Mouse (Mus musculus): ENCODE data around the gene Birc7. TPM values are rescaled to one million over a fixed set of nuclear protein-coding genes. Genes with fewer than 3 reads are reported as not detected.

Gene Birc7
- polyA plus RNA-seq, 1 experiment from 2014 or later: 0.15 TPM

GRCm38 (mm10) chr2:180922739-180923138 is 6.1 kb upstream of the Birc7 start:
- Histone ChIP-seq H3K4me2 (ENCODE audit: low read depth, low read length) (no peak overlapping the region), H3K9ac (replicated peaks; ENCODE audit: low read depth, low read length) (no peak overlapping the region), H3K9me3 (ENCODE audit: control insufficient read depth, low read length) (no peaks in the 10 kb centered on the region), H3K4me3 (ENCODE audit: low read depth, low read length) (no peak overlapping the region), H3K27me3 (ENCODE audit: control insufficient read depth, insufficient read depth, low read length) (no peaks in the 10 kb centered on the region), H3K36me3 (ENCODE audit: control insufficient read depth, insufficient read depth, low read length) (0 out of 2 replicates have a peak, but pooled peaks cover 2% of the 10 kb centered on the region), H3K4me1 (ENCODE audit: control insufficient read depth, insufficient read depth, low read length) (peaks cover 7% of the 10 kb centered on the region), H3K27ac (ENCODE audit: low read depth, low read length) (no peak overlapping the region)
- 93% methylated on average over 6 of the region's 6 CpGs for WGBS
- ATAC-seq (ENCODE audit: low read depth): no peak

GRCm38 (mm10) chr2:180925176-180925575 is 3.6 kb upstream of the Birc7 start:
- H3K4me1 ChIP-seq (ENCODE audit: control insufficient read depth, insufficient read depth, low read length): no peaks in the 10 kb centered on the region
- no peak overlapping the region for H3K27ac ChIP-seq (ENCODE audit: low read depth, low read length)
- no peak overlapping the region for H3K4me3 ChIP-seq (ENCODE audit: low read depth, low read length)
- ATAC-seq (ENCODE audit: low read depth): no peak
- no peak overlapping the region for H3K9ac ChIP-seq (replicated peaks; ENCODE audit: low read depth, low read length)
- no peak overlapping the region for H3K4me2 ChIP-seq (ENCODE audit: low read depth, low read length)
- no peaks in the 10 kb centered on the region for H3K9me3 ChIP-seq (ENCODE audit: control insufficient read depth, low read length)
- H3K36me3 ChIP-seq (ENCODE audit: control insufficient read depth, insufficient read depth, low read length): no peaks in the 10 kb centered on the region
- H3K27me3 ChIP-seq (ENCODE audit: control insufficient read depth, insufficient read depth, low read length): no peaks in the 10 kb centered on the region
- WGBS: 7% methylated on average over 4 of the region's 4 CpGs

DNA sequence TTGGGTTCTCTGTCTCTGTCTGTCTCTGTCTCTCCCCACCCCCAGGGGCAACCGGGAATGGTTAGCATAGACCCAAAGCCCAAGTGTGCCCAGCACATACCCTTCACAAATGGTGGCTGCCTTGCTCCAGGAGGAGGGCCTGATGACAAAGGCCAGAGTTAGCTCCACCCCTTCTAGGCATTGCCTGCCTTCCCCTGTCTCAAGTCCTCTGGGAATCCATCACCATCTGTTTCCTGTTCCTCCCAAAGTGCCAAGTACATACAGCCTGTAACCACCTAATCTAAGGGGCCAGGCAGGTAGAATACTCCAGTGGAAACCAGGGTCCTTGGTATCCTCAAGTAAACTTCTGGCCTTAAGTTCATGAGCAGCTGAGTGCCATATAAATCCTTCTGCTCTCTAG is 3.6 kb downstream of the Birc7 start:
- H3K4me3 ChIP-seq (ENCODE audit: low read depth, low read length): no peak overlapping the region
- no peak overlapping the region for H3K27ac ChIP-seq (ENCODE audit: low read depth, low read length)
- no peaks in the 10 kb centered on the region for H3K4me1 ChIP-seq (ENCODE audit: control insufficient read depth, insufficient read depth, low read length)
- H3K36me3 ChIP-seq (ENCODE audit: control insufficient read depth, insufficient read depth, low read length): no peaks in the 10 kb centered on the region
- no peak overlapping the region for H3K4me2 ChIP-seq (ENCODE audit: low read depth, low read length)
- WGBS: 80% methylated on average over 1 of the region's 1 CpGs
- no peak for ATAC-seq (ENCODE audit: low read depth)
- H3K9ac ChIP-seq (replicated peaks; ENCODE audit: low read depth, low read length): no peak overlapping the region
- H3K9me3 ChIP-seq (ENCODE audit: control insufficient read depth, low read length): no peaks in the 10 kb centered on the region
- H3K27me3 ChIP-seq (ENCODE audit: control insufficient read depth, insufficient read depth, low read length): no peaks in the 10 kb centered on the region

DNA sequence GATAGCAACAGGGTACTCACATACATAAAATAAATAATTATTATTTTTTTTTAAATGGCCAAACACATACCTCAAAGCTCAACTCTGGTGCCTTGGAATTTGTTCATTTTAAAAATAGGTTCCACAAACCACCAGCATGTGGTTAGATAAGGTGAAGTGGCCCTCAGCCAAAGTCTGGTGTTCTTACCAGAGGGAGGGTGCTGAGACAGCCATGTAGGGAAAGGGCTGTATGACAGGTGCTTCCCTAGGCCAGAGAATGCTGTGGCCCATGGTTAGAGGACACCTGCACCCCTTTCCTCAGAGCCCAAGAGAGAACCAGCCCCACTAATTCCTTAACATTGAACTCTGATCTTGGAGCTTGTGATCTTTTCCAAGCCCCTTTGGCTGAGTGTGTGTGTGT is 11.4 kb downstream of the Birc7 start:
- Histone ChIP-seq H3K9me3 (ENCODE audit: control insufficient read depth, low read length) (no peaks in the 10 kb centered on the region), H3K36me3 (ENCODE audit: control insufficient read depth, insufficient read depth, low read length) (0 out of 2 replicates have a peak, but pooled peaks cover 7% of the 10 kb centered on the region), H3K4me3 (ENCODE audit: low read depth, low read length) (no peak overlapping the region), H3K27me3 (ENCODE audit: control insufficient read depth, insufficient read depth, low read length) (no peaks in the 10 kb centered on the region), H3K9ac (replicated peaks; ENCODE audit: low read depth, low read length) (no peak overlapping the region), H3K27ac (ENCODE audit: low read depth, low read length) (no peak overlapping the region), H3K4me2 (ENCODE audit: low read depth, low read length) (no peak overlapping the region), H3K4me1 (ENCODE audit: control insufficient read depth, insufficient read depth, low read length) (no peaks in the 10 kb centered on the region)
- no peak for ATAC-seq (ENCODE audit: low read depth)

- no peak overlapping the region for H3K4me2 ChIP-seq (ENCODE audit: low read depth, low read length)
- H3K9me3 ChIP-seq (ENCODE audit: control insufficient read depth, low read length): no peaks in the 10 kb centered on the region
- H3K27me3 ChIP-seq (ENCODE audit: control insufficient read depth, insufficient read depth, low read length): no peaks in the 10 kb centered on the region
- ATAC-seq (ENCODE audit: low read depth): peak; percentile 41; the same call in 1 of the 2 replicates
- peak overlapping the region; percentile 2; the same call in 1 of the 2 replicates for H3K27ac ChIP-seq (ENCODE audit: low read depth, low read length)
- H3K4me1 ChIP-seq (ENCODE audit: control insufficient read depth, insufficient read depth, low read length): no peaks in the 10 kb centered on the region
- H3K4me3 ChIP-seq (ENCODE audit: low read depth, low read length): no peak overlapping the region
- H3K36me3 ChIP-seq (ENCODE audit: control insufficient read depth, insufficient read depth, low read length): 0 out of 2 replicates have a peak, but pooled peaks cover 7% of the 10 kb centered on the region
- no peak overlapping the region for H3K9ac ChIP-seq (replicated peaks; ENCODE audit: low read depth, low read length)
Observed at GRCm38 (mm10) chr2:180941869-180942268, 13.0 kb downstream of the Birc7 start.

DNA sequence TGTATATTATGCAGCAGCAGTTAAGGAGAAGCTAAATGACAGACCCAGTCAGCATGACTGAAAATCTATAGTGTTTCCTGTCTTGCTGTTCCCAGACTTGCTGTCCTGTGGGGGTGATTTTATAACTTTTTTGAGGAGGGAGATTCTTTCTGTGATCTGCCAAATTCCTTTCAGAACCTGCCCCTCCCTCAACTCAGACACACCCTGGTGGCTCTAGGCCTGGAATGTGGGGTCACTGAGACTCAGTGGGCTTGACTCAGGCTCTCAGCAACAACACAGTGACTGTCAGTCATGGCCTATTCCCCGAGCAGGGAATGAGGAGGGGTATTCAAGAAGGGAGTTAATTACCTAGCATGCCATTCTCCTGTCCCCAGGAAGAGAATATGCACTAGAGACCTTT is 21.1 kb downstream of the Birc7 start:
- peaks cover 26% of the 10 kb centered on the region for H3K4me1 ChIP-seq (ENCODE audit: control insufficient read depth, insufficient read depth, low read length)
- no peak overlapping the region for H3K9ac ChIP-seq (replicated peaks; ENCODE audit: low read depth, low read length)
- H3K4me2 ChIP-seq (ENCODE audit: low read depth, low read length): no peak overlapping the region
- H3K4me3 ChIP-seq (ENCODE audit: low read depth, low read length): no peak overlapping the region
- no peaks in the 10 kb centered on the region for H3K36me3 ChIP-seq (ENCODE audit: control insufficient read depth, insufficient read depth, low read length)
- WGBS: 16% methylated on average over 1 of the region's 1 CpGs
- H3K27me3 ChIP-seq (ENCODE audit: control insufficient read depth, insufficient read depth, low read length): no peaks in the 10 kb centered on the region
- H3K9me3 ChIP-seq (ENCODE audit: control insufficient read depth, low read length): no peaks in the 10 kb centered on the region
- no peak for ATAC-seq (ENCODE audit: low read depth)
- no peak overlapping the region for H3K27ac ChIP-seq (ENCODE audit: low read depth, low read length)

DNA sequence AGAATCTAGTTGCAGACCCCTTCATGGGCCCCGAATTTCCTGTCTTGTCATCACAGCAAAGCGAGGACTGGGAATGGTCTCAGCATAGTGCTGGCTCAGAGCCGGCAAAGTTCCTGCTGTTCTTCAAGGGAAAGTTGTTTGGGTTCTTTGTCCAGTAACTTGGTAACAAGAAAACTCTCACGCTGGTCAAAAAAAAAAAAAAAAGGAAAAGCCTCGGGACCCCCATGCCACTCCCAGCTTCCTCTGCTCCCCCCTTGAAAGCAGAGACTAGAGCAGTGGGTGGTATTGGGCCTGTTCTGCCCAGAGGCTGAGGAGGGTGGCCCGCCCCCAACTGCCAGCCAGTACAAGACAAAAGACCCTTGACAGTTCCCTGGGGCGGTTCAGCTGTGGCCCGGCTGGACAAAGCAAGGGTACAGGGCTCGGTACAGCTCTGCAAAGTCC is 23.9 kb downstream of the Birc7 start:
- Histone ChIP-seq H3K27me3 (ENCODE audit: control insufficient read depth, insufficient read depth, low read length) (no peaks in the 10 kb centered on the region), H3K36me3 (ENCODE audit: control insufficient read depth, insufficient read depth, low read length) (no peaks in the 10 kb centered on the region), H3K27ac (ENCODE audit: low read depth, low read length) (peak overlapping the region; percentile 90), H3K9me3 (ENCODE audit: control insufficient read depth, low read length) (no peaks in the 10 kb centered on the region), H3K4me3 (ENCODE audit: low read depth, low read length) (peak overlapping the region; percentile 46), H3K9ac (replicated peaks; ENCODE audit: low read depth, low read length) (peak overlapping the region; percentile 61; the same call in 1 of the 2 replicates), H3K4me1 (ENCODE audit: control insufficient read depth, insufficient read depth, low read length) (peaks cover 26% of the 10 kb centered on the region), H3K4me2 (ENCODE audit: low read depth, low read length) (peak overlapping the region; percentile 64)
- 2% methylated on average over 8 of the region's 9 CpGs for WGBS
- peak; percentile 45; the same call in 1 of the 2 replicates for ATAC-seq (ENCODE audit: low read depth)

GRCm38 (mm10) chr2:180953638-180954037 is 24.8 kb downstream of the Birc7 start:
- H3K4me3 ChIP-seq (ENCODE audit: low read depth, low read length): peak overlapping the region; percentile 46
- no peaks in the 10 kb centered on the region for H3K9me3 ChIP-seq (ENCODE audit: control insufficient read depth, low read length)
- no peak for ATAC-seq (ENCODE audit: low read depth)
- peak overlapping the region; percentile 64 for H3K4me2 ChIP-seq (ENCODE audit: low read depth, low read length)
- peak overlapping the region; percentile 90 for H3K27ac ChIP-seq (ENCODE audit: low read depth, low read length)
- H3K27me3 ChIP-seq (ENCODE audit: control insufficient read depth, insufficient read depth, low read length): no peaks in the 10 kb centered on the region
- peaks cover 26% of the 10 kb centered on the region for H3K4me1 ChIP-seq (ENCODE audit: control insufficient read depth, insufficient read depth, low read length)
- H3K9ac ChIP-seq (replicated peaks; ENCODE audit: low read depth, low read length): peak overlapping the region; percentile 61
- H3K36me3 ChIP-seq (ENCODE audit: control insufficient read depth, insufficient read depth, low read length): no peaks in the 10 kb centered on the region
- 7% methylated on average over 2 of the region's 2 CpGs for WGBS

DNA sequence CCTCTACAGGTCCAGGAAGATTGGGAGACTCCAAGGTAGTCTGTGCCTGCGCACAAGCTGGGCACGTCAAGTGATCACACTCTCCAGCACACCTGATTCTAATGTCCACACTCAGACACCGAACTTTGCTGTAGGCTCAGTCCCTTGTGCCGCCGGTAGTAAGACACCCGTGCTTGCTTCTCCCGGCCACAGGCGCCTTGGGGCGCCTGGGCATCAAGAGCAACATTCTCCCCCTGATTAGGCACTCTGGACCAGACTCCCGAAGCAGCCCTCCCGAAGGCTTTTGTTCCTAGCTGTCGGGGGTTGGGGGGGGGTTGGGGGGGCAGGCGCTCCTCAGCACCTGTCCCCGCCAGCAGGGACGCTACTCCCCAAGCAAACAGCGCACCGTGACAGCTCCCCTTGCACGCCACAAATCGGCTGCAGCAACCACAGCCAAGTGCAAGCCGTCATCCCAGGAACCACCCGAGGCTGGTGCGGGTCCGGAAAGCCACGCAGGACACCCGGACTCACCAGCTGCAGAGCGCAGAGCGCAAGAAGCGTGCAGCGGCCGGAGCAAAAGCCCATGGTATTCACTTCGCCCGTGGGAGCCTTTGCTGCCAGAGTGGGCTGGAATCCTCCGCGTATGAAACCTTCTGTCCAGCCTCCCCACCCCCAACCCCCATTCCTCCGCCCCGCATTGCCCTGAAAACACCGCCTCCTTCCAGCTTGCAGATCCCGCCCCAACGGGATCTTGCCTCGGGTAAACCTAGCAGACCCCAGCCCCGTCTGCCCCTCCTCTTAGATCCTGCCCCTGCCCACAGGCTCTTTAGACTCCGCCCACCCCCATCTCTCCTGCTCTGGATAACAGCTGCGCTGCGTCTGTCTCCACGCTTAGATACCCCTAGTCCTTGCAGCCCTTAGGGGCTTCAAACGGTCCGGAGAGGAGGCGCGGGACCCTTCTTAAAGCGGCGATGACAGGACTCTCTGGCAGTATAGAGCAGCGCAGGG is 25.5 kb downstream of the Birc7 start, which contains the start of gene Nkain4:
Gene Nkain4, minus strand, starts transcription at position 639 of the 987 bp plus-strand sequence.
- Histone ChIP-seq H3K9me3 (ENCODE audit: control insufficient read depth, low read length) (no peaks in the 10 kb centered on the region), H3K4me1 (ENCODE audit: control insufficient read depth, insufficient read depth, low read length) (peaks cover 26% of the 10 kb centered on the region), H3K27ac (ENCODE audit: low read depth, low read length) (peak within 1 kb of the TSS; percentile 90), H3K9ac (replicated peaks; ENCODE audit: low read depth, low read length) (peak within 1 kb of the TSS; percentile 61), H3K27me3 (ENCODE audit: control insufficient read depth, insufficient read depth, low read length) (no peaks in the 10 kb centered on the region), H3K4me3 (ENCODE audit: low read depth, low read length) (peak within 1 kb of the TSS; percentile 46), H3K36me3 (ENCODE audit: control insufficient read depth, insufficient read depth, low read length) (no peaks in the 10 kb centered on the region), H3K4me2 (ENCODE audit: low read depth, low read length) (peak within 1 kb of the TSS; percentile 64)
- 1% methylated on average over 52 of the region's 52 CpGs for WGBS
- ATAC-seq (ENCODE audit: low read depth): peak; percentile 93

Measured in neural tube, embryonic 14.5 days (tissue).